7 mouse cellular contexts compared by ENCODE assay signal in the genomic region with DNA sequence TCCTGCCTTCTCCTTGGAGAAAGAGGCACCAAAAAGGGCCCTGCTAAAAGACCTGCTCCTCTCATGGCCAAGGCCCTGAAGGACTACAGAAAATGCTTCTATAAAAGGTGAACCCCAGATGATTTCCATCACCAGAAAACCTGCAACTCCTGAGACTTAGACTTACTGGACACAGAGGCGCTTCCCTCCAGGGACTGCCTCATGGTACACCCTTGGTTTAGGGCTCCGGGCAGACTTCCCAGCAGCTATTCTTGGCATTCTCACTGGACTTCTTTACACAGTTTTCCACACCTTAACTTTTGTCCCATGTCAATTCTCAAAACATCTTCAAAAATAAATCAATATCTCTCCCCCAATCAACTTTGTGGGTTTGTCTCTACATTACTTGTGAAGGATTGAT.
DNase-seq lines count a peak whose midpoint lies in the region; ATAC-seq and TF ChIP-seq lines count a peak whose summit lies in the region.
"Not testable (repeated sequence)": the region's sequence is repeated elsewhere in the genome, so short reads cannot be mapped to it uniquely, and the experiment has no call there.

No protein-coding gene starts in this region.

- not testable (repeated sequence) for H3K4me1 ChIP-seq in kidney, postnatal 0 days (replicated peaks; ENCODE audit: insufficient read depth, low read length); liver, embryonic 11.5 days (replicated peaks; ENCODE audit: control insufficient read depth, insufficient read depth, low read length); midbrain, embryonic 11.5 days (ENCODE audit: control insufficient read depth, insufficient read depth, low read length)

- not testable (repeated sequence) for ATAC-seq in kidney, postnatal 0 days (replicated peaks; ENCODE audit: low FRiP score, low read depth); liver, embryonic 11.5 days (replicated peaks; ENCODE audit: low FRiP score); midbrain, embryonic 11.5 days (ENCODE audit: low FRiP score)

- WGBS in kidney, postnatal 0 days = 94% methylated on average over 2 of the region's 2 CpGs
- 91% methylated on average over 2 of the region's 2 CpGs for WGBS in liver, embryonic 11.5 days
- 91% methylated on average over 2 of the region's 2 CpGs for WGBS in midbrain, embryonic 11.5 days

- not testable (repeated sequence) for H3K36me3 ChIP-seq in kidney, postnatal 0 days (ENCODE audit: insufficient read depth, low read length); liver, embryonic 11.5 days (ENCODE audit: control insufficient read depth, insufficient read depth, low read length); midbrain, embryonic 11.5 days (ENCODE audit: control insufficient read depth, insufficient read depth, low read length)

- H3K9me3 ChIP-seq in kidney, postnatal 0 days (replicated peaks; ENCODE audit: low read length); liver, embryonic 11.5 days (ENCODE audit: control insufficient read depth, low read length); midbrain, embryonic 11.5 days (ENCODE audit: control insufficient read depth, low read length): not testable (repeated sequence)

- not testable (repeated sequence) for H3K4me2 ChIP-seq in kidney, postnatal 0 days (ENCODE audit: low read length); liver, embryonic 11.5 days; midbrain, embryonic 11.5 days

- H3K27me3 ChIP-seq in kidney, postnatal 0 days (ENCODE audit: insufficient read depth, low read length); liver, embryonic 11.5 days (replicated peaks; ENCODE audit: control insufficient read depth, insufficient read depth, low read length); midbrain, embryonic 11.5 days (ENCODE audit: control insufficient read depth, insufficient read depth, low read length): not testable (repeated sequence)

- H3K9ac ChIP-seq in kidney, postnatal 0 days (ENCODE audit: low read depth, low read length); liver, embryonic 11.5 days (ENCODE audit: low read depth, low read length); midbrain, embryonic 11.5 days (ENCODE audit: low read length): not testable (repeated sequence)

- not testable (repeated sequence) for H3K27ac ChIP-seq in kidney, postnatal 0 days; liver, embryonic 11.5 days (ENCODE audit: low read depth, low read length); midbrain, embryonic 11.5 days (ENCODE audit: low read depth, low read length)

- not testable (repeated sequence) for H3K4me3 ChIP-seq in kidney, postnatal 0 days (replicated peaks; ENCODE audit: low read depth, low read length); liver, embryonic 11.5 days (ENCODE audit: low read depth, low read length); midbrain, embryonic 11.5 days (ENCODE audit: low read depth, low read length)

- DNase-seq in CD4-positive, CD25-positive, alpha-beta regulatory T cell, adult 2 months (ENCODE audit: low read depth, low spot score) = peak; percentile 14
- DNase-seq in embryo, embryonic 9.5 days (ENCODE audit: extremely low spot score) = peak; percentile 20
- DNase-seq in heart, adult 11 months = peak; percentile 89
- DNase-seq in kidney, postnatal 0 days (ENCODE audit: low spot score) = peak; percentile 0
- DNase-seq in liver, embryonic 11.5 days (ENCODE audit: low spot score) = peak; percentile 32
- DNase-seq in midbrain, embryonic 11.5 days (ENCODE audit: low spot score, missing footprints) = peak; percentile 73
- DNase-seq in retina, embryonic 14.5 days (ENCODE audit: low spot score) = peak; percentile 0

- TF ChIP-seq CTCF in kidney, postnatal 0 days (IDR thresholded peaks at IDR 0.05; ENCODE audit: low read depth) = not testable (repeated sequence)

Comparison
In these comparisons a context has a peak if more than half of its experiments do, and no peak if none do; other contexts are left out.
1. DNase-seq: peak in every context shown above with its lines; median percentile 89 in heart, adult 11 months; 73 in midbrain, embryonic 11.5 days; 32 in liver, embryonic 11.5 days; 20 in embryo, embryonic 9.5 days; 14 in CD4-positive, CD25-positive, alpha-beta regulatory T cell, adult 2 months; 0 in kidney, postnatal 0 days; 0 in retina, embryonic 14.5 days.